ENCODE assay signal across 9 mouse cellular contexts in genomic region chr11:96354376-96354775, GRCm38 (mm10). TPM values are rescaled to one million over a fixed set of nuclear protein-coding genes. Genes with fewer than 3 reads are reported as not detected.
DNase-seq lines count a peak whose midpoint lies in the region; ATAC-seq lines count a peak whose summit lies in the region.
"Had no signal": no experiment of that assay in that cellular context is flagged by ENCODE, and none has a peak within 500 bp of the region (broad histone marks: within the 10 kb centered on the region; RNA-seq: fewer than 3 reads in every experiment).

No protein-coding gene starts in this region.

- H3K27me3 ChIP-seq in hindbrain, embryonic 12.5 days, result peaks cover 76% of the 10 kb centered on the region
- H3K27me3 ChIP-seq in limb, embryonic 15.5 days, result peaks cover 80% of the 10 kb centered on the region

- H3K4me1 ChIP-seq in hindbrain, embryonic 12.5 days, result peaks cover 15% of the 10 kb centered on the region; the same call in 1 of the 2 replicates
- H3K4me1 ChIP-seq in limb, embryonic 15.5 days, result peaks cover 17% of the 10 kb centered on the region

- H3K36me3 ChIP-seq in hindbrain, embryonic 12.5 days, result no peaks in the 10 kb centered on the region
- no peaks in the 10 kb centered on the region for H3K36me3 ChIP-seq in limb, embryonic 15.5 days

- 1% methylated on average over 25 of the region's 25 CpGs for WGBS in hindbrain, embryonic 12.5 days
- WGBS in limb, embryonic 15.5 days, result 3% methylated on average over 25 of the region's 25 CpGs

- H3K9ac ChIP-seq in hindbrain, embryonic 12.5 days, result peak overlapping the region; percentile 92
- no peak overlapping the region for H3K9ac ChIP-seq in limb, embryonic 15.5 days

- ATAC-seq in hindbrain, embryonic 12.5 days (ENCODE audit: low FRiP score), result no peak
- no peak for ATAC-seq in limb, embryonic 15.5 days (ENCODE audit: insufficient number of reproducible peaks, low FRiP score, low TSS enrichment, low read depth)

- peak; percentile 73 to 92 for DNase-seq in adrenal gland, adult (ENCODE audit: inconsistent age in 2 of 2, low spot score in 1 of 2)
- DNase-seq in adrenal gland, postnatal 4 days (ENCODE audit: low spot score in 2 of 2), result no peak
- peak; percentile 73 to 74 for DNase-seq in adrenal gland, postnatal 36 days
- no peak for DNase-seq in layer of hippocampus, adult 9-10 months (ENCODE audit: low spot score)
- DNase-seq in cerebellum, adult 18-20 months, result no peak
- DNase-seq in thymus, postnatal 14 days, result no peak

- H3K27ac ChIP-seq in hindbrain, embryonic 12.5 days, result peak overlapping the region; percentile 96
- no peak overlapping the region for H3K27ac ChIP-seq in limb, embryonic 15.5 days

- H3K4me2 ChIP-seq in hindbrain, embryonic 12.5 days (replicated peaks), result peak overlapping the region; percentile 64
- peak overlapping the region; percentile 38 for H3K4me2 ChIP-seq in limb, embryonic 15.5 days

- no peaks in the 10 kb centered on the region for H3K9me3 ChIP-seq in hindbrain, embryonic 12.5 days (replicated peaks)
- no peaks in the 10 kb centered on the region for H3K9me3 ChIP-seq in limb, embryonic 15.5 days

- peak overlapping the region; percentile 54 for H3K4me3 ChIP-seq in hindbrain, embryonic 12.5 days
- H3K4me3 ChIP-seq in limb, embryonic 15.5 days, result peak overlapping the region; percentile 24

RNA-seq across cellular contexts. Expression of gene Hoxb2, which starts 4.1 kb away (rescaled TPM):
- total RNA-seq in adrenal gland, postnatal 4 days (2021), result 10 to 100 TPM; 21.0 to 26.0 TPM
- total RNA-seq in adrenal gland, postnatal 36 days (2021), result 10 to 100 TPM; 20.0 to 21.8 TPM
- 58.2 and 73.9 TPM in 2 replicates for polyA plus RNA-seq in hindbrain, embryonic 12.5 days (2016; fragmentation: Nextera tagmentation; extraction: Ambion mirVana)
- polyA plus RNA-seq in limb, embryonic 15.5 days (2015; fragmentation: Nextera tagmentation; extraction: Ambion mirVana), result 3.1 and 4.8 TPM in 2 replicates
- polyA plus RNA-seq: cortical plate, adult 2 months had no signal

RNA-seq across cellular contexts. Expression of gene Hoxb1, which starts 11.2 kb away (rescaled TPM):
- not detected for total RNA-seq in adrenal gland, postnatal 4 days (2021)
- not detected for total RNA-seq in adrenal gland, postnatal 36 days (2021)
- 0.82 and 2.2 TPM in 2 replicates for polyA plus RNA-seq in hindbrain, embryonic 12.5 days (2016; fragmentation: Nextera tagmentation; extraction: Ambion mirVana)
- polyA plus RNA-seq in limb, embryonic 15.5 days (2015; fragmentation: Nextera tagmentation; extraction: Ambion mirVana), result 0.15 TPM in 1 of 2 replicates, not detected in the other
- polyA plus RNA-seq: cortical plate, adult 2 months had no signal

RNA-seq across cellular contexts. Expression of gene Hoxb3, which starts 31.2 kb away (rescaled TPM):
- 10 to 100 TPM; 40.5 to 44.5 TPM for total RNA-seq in adrenal gland, postnatal 4 days (2021)
- 10 to 100 TPM; 15.7 to 20.2 TPM for total RNA-seq in adrenal gland, postnatal 36 days (2021)
- 15.3 and 19.3 TPM in 2 replicates for polyA plus RNA-seq in hindbrain, embryonic 12.5 days (2016; fragmentation: Nextera tagmentation; extraction: Ambion mirVana)
- 0.23 and 0.27 TPM in 2 replicates for polyA plus RNA-seq in limb, embryonic 15.5 days (2015; fragmentation: Nextera tagmentation; extraction: Ambion mirVana)
- polyA plus RNA-seq: cortical plate, adult 2 months had no signal

RNA-seq across cellular contexts. Expression of gene Hoxb4, which starts 36.3 kb away (rescaled TPM):
- 10 to 100 TPM; 19.8 to 22.0 TPM for total RNA-seq in adrenal gland, postnatal 4 days (2021)
- 10 to 100 TPM; 15.6 to 20.9 TPM for total RNA-seq in adrenal gland, postnatal 36 days (2021)
- 7.7 and 8.1 TPM in 2 replicates for polyA plus RNA-seq in hindbrain, embryonic 12.5 days (2016; fragmentation: Nextera tagmentation; extraction: Ambion mirVana)
- polyA plus RNA-seq in limb, embryonic 15.5 days (2015; fragmentation: Nextera tagmentation; extraction: Ambion mirVana), result 0.29 and 0.41 TPM in 2 replicates
- polyA plus RNA-seq: cortical plate, adult 2 months had no signal

RNA-seq across cellular contexts. Expression of gene Hoxb5, which starts 51.2 kb away (rescaled TPM):
- total RNA-seq in adrenal gland, postnatal 4 days (2021), result 10 to 100 TPM; 26.5 to 27.8 TPM
- 10 to 100 TPM; 16.1 to 27.0 TPM for total RNA-seq in adrenal gland, postnatal 36 days (2021)
- 74.3 and 126 TPM in 2 replicates for polyA plus RNA-seq in hindbrain, embryonic 12.5 days (2016; fragmentation: Nextera tagmentation; extraction: Ambion mirVana)
- 0.60 and 0.73 TPM in 2 replicates for polyA plus RNA-seq in limb, embryonic 15.5 days (2015; fragmentation: Nextera tagmentation; extraction: Ambion mirVana)
- polyA plus RNA-seq: cortical plate, adult 2 months had no signal

Comparison
In these comparisons a context has a peak if more than half of its experiments do, and no peak if none do; other contexts are left out.
1. DNase-seq: peak in adrenal gland, adult (2 of 2) and adrenal gland, postnatal 36 days (2 of 2); none in adrenal gland, postnatal 4 days (0 of 2), layer of hippocampus, adult 9-10 months (single experiment), cerebellum, adult 18-20 months (0 of 2) and thymus, postnatal 14 days (single experiment).